Mouse (Mus musculus): Measurements from ENCODE around the gene Vmn2r94. TPM values are rescaled to one million over a fixed set of nuclear protein-coding genes. Genes with fewer than 3 reads are reported as not detected.

Vmn2r94 gene
- polyA plus RNA-seq (2014; fragmentation: Nextera tagmentation; extraction: Ambion mirVana): not detected in 2 replicates

GRCm38 (mm10) chr17:18277656-18278055 is at the start of gene Vmn2r94:
Vmn2r94 (minus strand) TSS chr17:18277756.
- no peak within 1 kb of the TSS for H3K4me3 ChIP-seq (ENCODE audit: low read length)
- no peak for ATAC-seq (ENCODE audit: low FRiP score, low TSS enrichment)
- no peak within 1 kb of the TSS for H3K27ac ChIP-seq (ENCODE audit: low read depth, low read length)
- no peaks in the 10 kb centered on the region for H3K27me3 ChIP-seq (ENCODE audit: control insufficient read depth, insufficient read depth, low read length)
- 68% methylated on average over 2 of the region's 2 CpGs for WGBS
- H3K4me1 ChIP-seq (ENCODE audit: control insufficient read depth, insufficient read depth, low read length): no peaks in the 10 kb centered on the region
- no peak within 1 kb of the TSS for H3K9ac ChIP-seq (ENCODE audit: low read depth, low read length)
- no peak within 1 kb of the TSS for H3K4me2 ChIP-seq (replicated peaks; ENCODE audit: low read depth, low read length)
- no peaks in the 10 kb centered on the region for H3K36me3 ChIP-seq (ENCODE audit: control insufficient read depth, insufficient read depth, low read length)
- no peaks in the 10 kb centered on the region; the same call in 1 of the 2 replicates for H3K9me3 ChIP-seq (ENCODE audit: control insufficient read depth, low read length)

DNA sequence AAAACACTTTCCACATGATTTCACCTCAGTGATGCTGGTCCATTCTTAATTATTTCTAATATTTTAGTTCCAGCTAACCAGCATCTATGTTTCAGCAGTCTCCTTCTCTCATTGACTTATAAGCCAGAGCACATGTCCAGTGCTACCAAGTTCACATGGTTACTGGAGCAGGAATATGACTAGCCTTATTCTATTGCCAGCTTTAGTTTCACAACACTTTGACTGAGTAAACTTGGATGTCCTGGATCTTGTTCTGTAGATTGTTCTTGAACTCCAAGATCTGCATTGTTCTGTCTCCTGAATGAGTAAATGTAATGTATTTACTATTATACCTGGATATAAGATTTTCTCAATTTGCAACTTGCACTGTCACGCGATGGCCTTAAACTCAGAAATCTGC is 45.5 kb upstream of the Vmn2r94 start:
- no peaks in the 10 kb centered on the region for H3K4me1 ChIP-seq (ENCODE audit: control insufficient read depth, insufficient read depth, low read length)
- H3K4me2 ChIP-seq (replicated peaks; ENCODE audit: low read depth, low read length): no peak overlapping the region
- H3K27ac ChIP-seq (ENCODE audit: low read depth, low read length): no peak overlapping the region
- H3K9ac ChIP-seq (ENCODE audit: low read depth, low read length): no peak overlapping the region
- no peaks in the 10 kb centered on the region for H3K27me3 ChIP-seq (ENCODE audit: control insufficient read depth, insufficient read depth, low read length)
- H3K36me3 ChIP-seq (ENCODE audit: control insufficient read depth, insufficient read depth, low read length): no peaks in the 10 kb centered on the region
- ATAC-seq (ENCODE audit: low FRiP score, low TSS enrichment): no peak
- H3K4me3 ChIP-seq (ENCODE audit: low read length): no peak overlapping the region
- peaks cover 4% of the 10 kb centered on the region for H3K9me3 ChIP-seq (ENCODE audit: control insufficient read depth, low read length)
- 98% methylated on average over 2 of the region's 2 CpGs for WGBS

DNA sequence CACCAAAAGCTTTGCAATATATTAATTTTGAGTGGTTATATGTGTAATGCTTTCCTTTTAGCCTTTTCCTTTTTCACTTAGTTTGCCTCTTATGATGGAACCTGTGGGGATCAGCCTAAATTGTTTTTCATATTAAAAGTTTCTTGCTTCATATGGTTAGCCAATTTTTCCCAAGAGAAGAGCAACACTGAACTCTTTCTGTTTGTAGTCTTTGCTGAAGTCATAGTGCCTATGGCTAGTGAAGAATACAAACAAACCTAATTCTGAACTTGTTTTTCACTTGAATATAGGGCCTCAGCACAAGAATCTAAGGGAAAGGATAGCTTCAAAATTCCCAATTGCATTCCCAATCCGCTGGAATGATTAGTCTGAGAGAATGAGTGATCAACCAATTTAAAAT is 20.2 kb upstream of the Vmn2r94 start, which contains the start of gene Vmn2r93:
Gene Vmn2r93 (plus strand): TSS at position 301 of the 400 bp plus-strand sequence.
- Histone ChIP-seq H3K4me3 (ENCODE audit: low read length) (no peak within 1 kb of the TSS), H3K9me3 (ENCODE audit: control insufficient read depth, low read length) (no peaks in the 10 kb centered on the region), H3K36me3 (ENCODE audit: control insufficient read depth, insufficient read depth, low read length) (no peaks in the 10 kb centered on the region), H3K27ac (ENCODE audit: low read depth, low read length) (no peak within 1 kb of the TSS), H3K4me1 (ENCODE audit: control insufficient read depth, insufficient read depth, low read length) (no peaks in the 10 kb centered on the region), H3K9ac (ENCODE audit: low read depth, low read length) (no peak within 1 kb of the TSS), H3K27me3 (ENCODE audit: control insufficient read depth, insufficient read depth, low read length) (no peaks in the 10 kb centered on the region), H3K4me2 (replicated peaks; ENCODE audit: low read depth, low read length) (no peak within 1 kb of the TSS)
- WGBS: 52% methylated on average over 1 of the region's 1 CpGs
- no peak for ATAC-seq (ENCODE audit: low FRiP score, low TSS enrichment)

GRCm38 (mm10) chr17:18236931-18237330 is 40.6 kb downstream of the Vmn2r94 start:
- 82% methylated on average over 13 of the region's 14 CpGs for WGBS
- Histone ChIP-seq H3K36me3 (ENCODE audit: control insufficient read depth, insufficient read depth, low read length) (no peaks in the 10 kb centered on the region), H3K4me1 (ENCODE audit: control insufficient read depth, insufficient read depth, low read length) (no peaks in the 10 kb centered on the region), H3K9me3 (ENCODE audit: control insufficient read depth, low read length) (no peaks in the 10 kb centered on the region), H3K4me3 (ENCODE audit: low read length) (no peak overlapping the region), H3K4me2 (replicated peaks; ENCODE audit: low read depth, low read length) (no peak overlapping the region), H3K27ac (ENCODE audit: low read depth, low read length) (no peak overlapping the region), H3K9ac (ENCODE audit: low read depth, low read length) (no peak overlapping the region), H3K27me3 (ENCODE audit: control insufficient read depth, insufficient read depth, low read length) (no peaks in the 10 kb centered on the region)
- ATAC-seq (ENCODE audit: low FRiP score, low TSS enrichment): no peak

GRCm38 (mm10) chr17:18231996-18232395 is 45.6 kb downstream of the Vmn2r94 start:
- Histone ChIP-seq H3K9ac (ENCODE audit: low read depth, low read length) (no peak overlapping the region), H3K36me3 (ENCODE audit: control insufficient read depth, insufficient read depth, low read length) (no peaks in the 10 kb centered on the region), H3K27ac (ENCODE audit: low read depth, low read length) (no peak overlapping the region), H3K9me3 (ENCODE audit: control insufficient read depth, low read length) (no peaks in the 10 kb centered on the region), H3K4me3 (ENCODE audit: low read length) (no peak overlapping the region), H3K4me1 (ENCODE audit: control insufficient read depth, insufficient read depth, low read length) (no peaks in the 10 kb centered on the region), H3K27me3 (ENCODE audit: control insufficient read depth, insufficient read depth, low read length) (no peaks in the 10 kb centered on the region), H3K4me2 (replicated peaks; ENCODE audit: low read depth, low read length) (no peak overlapping the region)
- WGBS: 73% methylated on average over 2 of the region's 2 CpGs
- no peak for ATAC-seq (ENCODE audit: low FRiP score, low TSS enrichment)

DNA sequence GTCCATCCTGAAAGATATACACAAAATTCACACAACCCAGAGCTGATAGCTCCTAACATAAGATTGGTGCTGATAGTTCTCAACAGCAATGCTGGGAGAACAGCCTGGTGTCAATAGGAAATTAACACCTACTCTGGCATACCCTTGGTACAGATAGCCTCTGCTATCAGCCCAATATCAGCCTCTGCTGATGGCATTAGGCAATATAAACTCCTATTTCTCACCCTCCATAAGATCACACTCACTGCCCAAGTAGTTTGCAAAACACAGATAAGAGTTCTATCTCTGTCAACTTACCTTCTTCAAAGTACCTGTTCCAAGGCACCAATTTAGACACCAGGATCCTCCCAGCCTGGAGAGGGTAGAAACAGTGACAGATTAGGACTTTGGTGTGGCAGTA is 56.3 kb downstream of the Vmn2r94 start:
- H3K36me3 ChIP-seq (ENCODE audit: control insufficient read depth, insufficient read depth, low read length): no peaks in the 10 kb centered on the region
- H3K4me2 ChIP-seq (replicated peaks; ENCODE audit: low read depth, low read length): no peak overlapping the region
- H3K4me3 ChIP-seq (ENCODE audit: low read length): no peak overlapping the region
- peaks cover 7% of the 10 kb centered on the region for H3K9me3 ChIP-seq (ENCODE audit: control insufficient read depth, low read length)
- no peak for ATAC-seq (ENCODE audit: low FRiP score, low TSS enrichment)
- no peaks in the 10 kb centered on the region for H3K4me1 ChIP-seq (ENCODE audit: control insufficient read depth, insufficient read depth, low read length)
- H3K27me3 ChIP-seq (ENCODE audit: control insufficient read depth, insufficient read depth, low read length): no peaks in the 10 kb centered on the region
- H3K27ac ChIP-seq (ENCODE audit: low read depth, low read length): no peak overlapping the region
- H3K9ac ChIP-seq (ENCODE audit: low read depth, low read length): no peak overlapping the region

Other genes with a start within 250 kb of the Vmn2r94 start
- not detected in 2 replicates for gene Vmn2r124, start 228.3 kb downstream of the Vmn2r94 start, polyA plus RNA-seq (2014; fragmentation: Nextera tagmentation; extraction: Ambion mirVana)
- not detected in 2 replicates for gene Vmn2r91, start 192.7 kb downstream of the Vmn2r94 start, polyA plus RNA-seq (2014; fragmentation: Nextera tagmentation; extraction: Ambion mirVana)
- not detected in 2 replicates for gene Vmn2r92, start 125.9 kb downstream of the Vmn2r94 start, polyA plus RNA-seq (2014; fragmentation: Nextera tagmentation; extraction: Ambion mirVana)
- not detected in 2 replicates for gene Vmn2r93, start 20.3 kb upstream of the Vmn2r94 start, polyA plus RNA-seq (2014; fragmentation: Nextera tagmentation; extraction: Ambion mirVana)
- gene Vmn2r95, start 146.3 kb upstream of the Vmn2r94 start, polyA plus RNA-seq (2014; fragmentation: Nextera tagmentation; extraction: Ambion mirVana): not detected in 2 replicates